25 mouse cellular contexts compared by ENCODE assay signal in the genomic region with DNA sequence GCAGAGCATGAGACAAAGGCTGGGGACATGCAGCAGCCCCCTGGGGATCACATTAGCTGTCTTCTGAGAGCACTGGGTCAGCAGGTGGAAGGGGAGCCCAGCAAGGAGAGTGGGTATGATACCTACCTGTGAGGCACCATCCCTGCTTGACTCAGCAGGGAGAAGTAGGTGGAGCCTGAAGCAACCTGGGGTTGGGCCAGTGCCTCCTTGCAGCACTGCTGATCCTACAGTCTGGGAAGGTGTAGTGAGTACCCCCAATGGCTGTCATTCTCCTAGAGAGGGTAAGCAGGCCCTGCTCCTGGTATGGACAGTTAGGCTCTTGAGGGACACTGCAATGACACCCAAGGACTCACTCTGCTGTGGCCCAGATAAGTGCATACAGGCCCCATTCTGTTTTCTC. TPM values are rescaled to one million over a fixed set of nuclear protein-coding genes. Genes with fewer than 3 reads are reported as not detected.
DNase-seq lines count a peak whose midpoint lies in the region; ATAC-seq and TF ChIP-seq lines count a peak whose summit lies in the region.
"Had no signal": no experiment of that assay in that cellular context is flagged by ENCODE, and none has a peak within 500 bp of the region (broad histone marks: within the 10 kb centered on the region; RNA-seq: fewer than 3 reads in every experiment).

No protein-coding gene starts in this region.

- H3K4me2 ChIP-seq in liver, embryonic 13.5 days: peak overlapping the region; percentile 55
- peak overlapping the region; percentile 4; the same call in 1 of the 2 replicates for H3K4me2 ChIP-seq in liver, postnatal 0 days (ENCODE audit: low read depth, low read length)
- H3K4me2 ChIP-seq: embryonic facial prominence, embryonic 13.5 days; heart, embryonic 11.5 days; heart, embryonic 15.5 days; hindbrain, embryonic 13.5 days had no signal

- no peaks in the 10 kb centered on the region for H3K27me3 ChIP-seq in MEL (ENCODE audit: control insufficient read depth in 1 of 2, insufficient read depth in 2 of 2, low read length in 2 of 2)
- no peaks in the 10 kb centered on the region for H3K27me3 ChIP-seq in liver, embryonic 13.5 days
- H3K27me3 ChIP-seq in liver, postnatal 0 days (ENCODE audit: insufficient read depth, low read length): no peaks in the 10 kb centered on the region
- H3K27me3 ChIP-seq: embryonic facial prominence, embryonic 13.5 days; heart, embryonic 15.5 days; hindbrain, embryonic 13.5 days had no signal

- no peak overlapping the region for H3K9ac ChIP-seq in MEL (ENCODE audit: control insufficient read depth, low read depth, low read length, poor library complexity, severe bottlenecking)
- H3K9ac ChIP-seq in liver, embryonic 13.5 days: peak overlapping the region; percentile 47
- H3K9ac ChIP-seq in liver, postnatal 0 days (replicated peaks): no peak overlapping the region
- H3K9ac ChIP-seq: embryonic facial prominence, embryonic 13.5 days; heart, embryonic 15.5 days; hindbrain, embryonic 13.5 days had no signal

- H3K27ac ChIP-seq in MEL (ENCODE audit: control insufficient read depth, low read depth, low read length): peak overlapping the region; percentile 17; the same call in 1 of the 2 replicates
- peak overlapping the region; percentile 85 for H3K27ac ChIP-seq in liver, embryonic 13.5 days
- H3K27ac ChIP-seq in liver, postnatal 0 days (ENCODE audit: low read depth): peak overlapping the region; percentile 22; the same call in 1 of the 2 replicates
- H3K27ac ChIP-seq: embryonic facial prominence, embryonic 13.5 days; heart, adult 2 months; heart, embryonic 15.5 days; hindbrain, embryonic 13.5 days; hindbrain, postnatal 0 days had no signal

- no peak for TF ChIP-seq CTCF in MEL (IDR thresholded peaks at IDR 0.05 in 2 of 3, conservative IDR thresholded peaks at IDR 0.05 in 1 of 3; ENCODE audit: control insufficient read depth in 1 of 3, insufficient read depth in 1 of 3, low read depth in 2 of 3, low read length in 3 of 3, poor library complexity in 1 of 3, severe bottlenecking in 1 of 3)
- no peak for TF ChIP-seq CTCF in liver, postnatal 0 days (IDR thresholded peaks at IDR 0.05; ENCODE audit: low read depth)

- no peak for TF ChIP-seq EP300 in MEL (IDR thresholded peaks at IDR 0.05; ENCODE audit: low read depth in 1 of 2, low read length in 2 of 2)
- TF ChIP-seq EP300 in liver, postnatal 0 days (IDR thresholded peaks at IDR 0.05; ENCODE audit: low read depth): no peak

- peaks cover 4 to 15% of the 10 kb centered on the region in 2 experiments for H3K4me1 ChIP-seq in MEL (ENCODE audit: control insufficient read depth in 1 of 2, insufficient read depth in 2 of 2, low read length in 2 of 2)
- H3K4me1 ChIP-seq in liver, embryonic 13.5 days (replicated peaks): peaks cover 60% of the 10 kb centered on the region
- H3K4me1 ChIP-seq in liver, postnatal 0 days (ENCODE audit: insufficient read depth): peaks cover 17% of the 10 kb centered on the region

- H3K79me2 ChIP-seq in MEL (ENCODE audit: control insufficient read depth, insufficient read depth, low read length, poor library complexity): no peaks in the 10 kb centered on the region; the same call in 1 of the 2 replicates

- no peak overlapping the region for H3K4me3 ChIP-seq in MEL (ENCODE audit: control insufficient read depth in 1 of 2, insufficient read depth in 1 of 2, low read depth in 2 of 2, low read length in 2 of 2)
- peak overlapping the region; percentile 19; the same call in 1 of the 2 replicates for H3K4me3 ChIP-seq in liver, embryonic 13.5 days (replicated peaks)
- H3K4me3 ChIP-seq in liver, postnatal 0 days (ENCODE audit: low read depth, low read length): no peak overlapping the region
- H3K4me3 ChIP-seq: embryonic facial prominence, embryonic 13.5 days; heart, adult 2 months; heart, embryonic 15.5 days; hindbrain, embryonic 13.5 days had no signal

- no peak for DNase-seq in MEL (ENCODE audit: low read depth, low spot score)
- DNase-seq in liver, embryonic 13.5 days: no peak
- no peak for DNase-seq in liver, postnatal 0 days
- no peak for DNase-seq in urinary bladder, postnatal 4 days (ENCODE audit: low spot score in 2 of 2)
- no peak for DNase-seq in layer of hippocampus, adult 8-10 months (ENCODE audit: low spot score in 2 of 2)
- DNase-seq in kidney, postnatal 4 days: no peak
- DNase-seq: adrenal gland, postnatal 14 days; cerebellum, adult 11-12 months; cerebellum, adult 9-10 months; cerebellum, postnatal 36 days; gastrocnemius, postnatal 10 days; heart, adult 2 months; heart, postnatal 14 days had no signal

- ATAC-seq in erythroid progenitor cell, adult 5-6 weeks (replicated peaks; ENCODE audit: low FRiP score, poor library complexity, severe bottlenecking): 0 out of 2 replicates have a peak, but pooled peaks have one; percentile 41
- ATAC-seq in liver, embryonic 13.5 days (ENCODE audit: low read depth): peak; percentile 50
- ATAC-seq in liver, postnatal 0 days: no peak
- ATAC-seq: forebrain, embryonic 16.5 days; hindbrain, postnatal 0 days had no signal

- no peaks in the 10 kb centered on the region for H3K9me3 ChIP-seq in MEL (replicated peaks; ENCODE audit: insufficient read depth, low read length)
- no peaks in the 10 kb centered on the region for H3K9me3 ChIP-seq in liver, embryonic 13.5 days (replicated peaks)
- no peaks in the 10 kb centered on the region for H3K9me3 ChIP-seq in liver, postnatal 0 days (ENCODE audit: low read length)
- H3K9me3 ChIP-seq: embryonic facial prominence, embryonic 13.5 days; heart, embryonic 15.5 days; hindbrain, embryonic 13.5 days had no signal

- H3K36me3 ChIP-seq in MEL (ENCODE audit: control insufficient read depth in 1 of 2, insufficient read depth in 2 of 2, low read length in 2 of 2): peaks cover 1 to 12% of the 10 kb centered on the region in 2 experiments
- H3K36me3 ChIP-seq in liver, embryonic 13.5 days: peaks cover 56% of the 10 kb centered on the region
- peaks cover 42% of the 10 kb centered on the region for H3K36me3 ChIP-seq in liver, postnatal 0 days (replicated peaks; ENCODE audit: insufficient read depth, low read length)

- no peak; a peak in 1 of 4 replicates for TF ChIP-seq POLR2A in MEL (IDR thresholded peaks at IDR 0.05; ENCODE audit: control insufficient read depth in 1 of 2, insufficient read depth in 1 of 2, low read depth in 1 of 2, low read length in 2 of 2, poor library complexity in 1 of 2)

- no peak for TF ChIP-seq RAD21 in MEL (IDR thresholded peaks at IDR 0.05; ENCODE audit: low read depth, low read length)

RNA-seq across cellular contexts. Expression of a gene that starts 3.0 kb away (rescaled TPM):
- 4.6 and 6.2 TPM in 2 replicates for total RNA-seq in MEL (2012; rRNA removed)
- polyA plus RNA-seq in MEL (2012; ENCODE audit: insufficient read depth in 1 of 2, insufficient read length in 2 of 2, low read depth in 1 of 2, low replicate concordance in 2 of 2, missing spikeins in 1 of 2): 1 to 10 TPM in 1 of 2 experiments, not detected in 1; 7.7 TPM
- 1.7 and 3.2 TPM in 2 replicates for total RNA-seq in erythroid progenitor cell, adult 5-6 weeks (2015; ENCODE audit: low replicate concordance)
- total RNA-seq in erythroid progenitor cell, adult 5-6 weeks (2017; ENCODE audit: low replicate concordance): 4.0 TPM in 1 of 2 replicates, not detected in the other
- 1.6 and 1.7 TPM in 2 replicates for polyA plus RNA-seq in liver, embryonic 13.5 days (2015; fragmentation: Nextera tagmentation; extraction: Ambion mirVana)
- 2.2 and 2.3 TPM in 2 replicates for polyA plus RNA-seq in liver, postnatal 0 days (2015; fragmentation: Nextera tagmentation; extraction: Ambion mirVana)
- total RNA-seq in layer of hippocampus, adult 8-10 months (2022): 10 to 100 TPM in 2 of 4 experiments, 1 to 10 TPM in 2; 8.3 to 11.2 (median 10.5) TPM

RNA-seq across cellular contexts. Expression of a gene that starts 28.0 kb away (rescaled TPM):
- total RNA-seq in MEL (2012; rRNA removed): 29.9 and 31.1 TPM in 2 replicates
- polyA plus RNA-seq in MEL (2012; ENCODE audit: insufficient read depth in 1 of 2, insufficient read length in 2 of 2, low read depth in 1 of 2, low replicate concordance in 2 of 2, missing spikeins in 1 of 2): 10 to 100 TPM in 1 of 2 experiments, not detected in 1; 62.2 TPM
- total RNA-seq in erythroid progenitor cell, adult 5-6 weeks (2015; ENCODE audit: low replicate concordance): 12.3 and 14.3 TPM in 2 replicates
- 19.9 and 45.4 TPM in 2 replicates for total RNA-seq in erythroid progenitor cell, adult 5-6 weeks (2017; ENCODE audit: low replicate concordance)
- 14.3 and 15.7 TPM in 2 replicates for polyA plus RNA-seq in liver, embryonic 13.5 days (2015; fragmentation: Nextera tagmentation; extraction: Ambion mirVana)
- polyA plus RNA-seq in liver, postnatal 0 days (2015; fragmentation: Nextera tagmentation; extraction: Ambion mirVana): 7.6 and 8.1 TPM in 2 replicates
- 100 to 1,000 TPM in 2 of 4 experiments, 10 to 100 TPM in 2; 96.9 to 109 (median 101) TPM for total RNA-seq in layer of hippocampus, adult 8-10 months (2022)

RNA-seq across cellular contexts. Expression of a gene that starts 32.6 kb away (rescaled TPM):
- total RNA-seq in MEL (2012; rRNA removed): 55.5 and 58.5 TPM in 2 replicates
- polyA plus RNA-seq in MEL (2012; ENCODE audit: insufficient read depth in 1 of 2, insufficient read length in 2 of 2, low read depth in 1 of 2, low replicate concordance in 2 of 2, missing spikeins in 1 of 2): 100 to 1,000 TPM in 1 of 2 experiments, 10 to 100 TPM in 1; 62.4 to 102 TPM
- total RNA-seq in erythroid progenitor cell, adult 5-6 weeks (2015; ENCODE audit: low replicate concordance): 34.8 and 90.5 TPM in 2 replicates
- total RNA-seq in erythroid progenitor cell, adult 5-6 weeks (2017; ENCODE audit: low replicate concordance): 34.0 and 34.3 TPM in 2 replicates
- polyA plus RNA-seq in liver, embryonic 13.5 days (2015; fragmentation: Nextera tagmentation; extraction: Ambion mirVana): 45.2 and 51.0 TPM in 2 replicates
- polyA plus RNA-seq in liver, postnatal 0 days (2015; fragmentation: Nextera tagmentation; extraction: Ambion mirVana): 40.3 and 44.4 TPM in 2 replicates
- total RNA-seq in layer of hippocampus, adult 8-10 months (2022): 100 to 1,000 TPM; 140 to 150 (median 146) TPM

RNA-seq across cellular contexts. Expression of a gene that starts 45.5 kb away (rescaled TPM):
- not detected in 2 replicates for total RNA-seq in MEL (2012; rRNA removed)
- not detected for polyA plus RNA-seq in MEL (2012; ENCODE audit: insufficient read depth in 1 of 2, insufficient read length in 2 of 2, low read depth in 1 of 2, low replicate concordance in 2 of 2, missing spikeins in 1 of 2)
- total RNA-seq in erythroid progenitor cell, adult 5-6 weeks (2015; ENCODE audit: low replicate concordance): 8.0 and 22.7 TPM in 2 replicates
- total RNA-seq in erythroid progenitor cell, adult 5-6 weeks (2017; ENCODE audit: low replicate concordance): not detected in 2 replicates
- polyA plus RNA-seq in liver, embryonic 13.5 days (2015; fragmentation: Nextera tagmentation; extraction: Ambion mirVana): 568 and 648 TPM in 2 replicates
- polyA plus RNA-seq in liver, postnatal 0 days (2015; fragmentation: Nextera tagmentation; extraction: Ambion mirVana): 2,864 and 3,070 TPM in 2 replicates
- under 1 TPM in 1 of 4 experiments, not detected in 3; 0.66 TPM for total RNA-seq in layer of hippocampus, adult 8-10 months (2022)
- total RNA-seq: ES-E14; hematopoietic stem cell, adult 5-6 weeks; hindbrain, postnatal 0 days had no signal
- polyA plus RNA-seq: embryonic facial prominence, embryonic 13.5 days; forebrain, embryonic 11.5 days; forebrain, embryonic 16.5 days; frontal cortex, adult 2 months; heart, adult 2 months; hindbrain, embryonic 13.5 days had no signal

RNA-seq across cellular contexts. Expression of a gene that starts 48.9 kb away (rescaled TPM):
- total RNA-seq in MEL (2012; rRNA removed): not detected in 2 replicates
- not detected for polyA plus RNA-seq in MEL (2012; ENCODE audit: insufficient read depth in 1 of 2, insufficient read length in 2 of 2, low read depth in 1 of 2, low replicate concordance in 2 of 2, missing spikeins in 1 of 2)
- total RNA-seq in erythroid progenitor cell, adult 5-6 weeks (2015; ENCODE audit: low replicate concordance): not detected in 2 replicates
- total RNA-seq in erythroid progenitor cell, adult 5-6 weeks (2017; ENCODE audit: low replicate concordance): not detected in 2 replicates
- 5.6 and 7.5 TPM in 2 replicates for polyA plus RNA-seq in liver, embryonic 13.5 days (2015; fragmentation: Nextera tagmentation; extraction: Ambion mirVana)
- 187 and 234 TPM in 2 replicates for polyA plus RNA-seq in liver, postnatal 0 days (2015; fragmentation: Nextera tagmentation; extraction: Ambion mirVana)
- total RNA-seq in layer of hippocampus, adult 8-10 months (2022): not detected
- total RNA-seq: ES-E14; gastrocnemius, postnatal 10 days; heart, adult 2 months; heart, postnatal 14 days; hematopoietic stem cell, adult 5-6 weeks; hindbrain, postnatal 0 days had no signal
- polyA plus RNA-seq: embryonic facial prominence, embryonic 13.5 days; forebrain, embryonic 11.5 days; forebrain, embryonic 16.5 days; frontal cortex, adult 2 months; gonadal fat pad, adult 2 months; heart, adult 2 months; heart, embryonic 11.5 days; hindbrain, embryonic 13.5 days; hindbrain, postnatal 0 days had no signal

Comparison
In these comparisons a context has a peak if more than half of its experiments do, and no peak if none do; other contexts are left out.
1. H3K27ac ChIP-seq: peak in every context shown above with its lines; median percentile 85 in liver, embryonic 13.5 days; 22 in liver, postnatal 0 days; 17 in MEL.